Mouse (Mus musculus) cerebellum, adult 11-12 months (tissue): ENCODE data around the gene Fam19a5.

ENCODE experiments used
- DNase-seq: peaks from one replicate; pipeline ENCODE4 v3.0.0; 2022

Fam19a5 gene

DNA sequence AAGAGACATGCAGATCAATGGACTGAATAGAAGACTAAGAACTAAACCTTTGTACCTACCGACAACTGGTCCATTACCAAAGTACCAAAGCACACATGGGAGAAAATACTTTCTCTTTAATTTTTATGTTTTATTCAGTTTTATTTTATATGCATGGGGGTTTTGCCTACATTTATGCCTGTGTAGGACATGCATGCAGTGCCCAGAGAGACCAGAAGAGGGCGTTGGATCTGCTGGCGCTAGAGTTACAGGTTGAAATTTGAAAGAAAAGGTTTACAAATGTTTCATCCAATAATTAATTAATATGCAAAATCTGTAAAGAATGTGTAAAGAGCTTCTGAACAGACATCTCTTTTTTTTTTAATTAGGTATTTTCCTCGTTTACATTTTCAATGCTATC is 229.9 kb downstream of the Fam19a5 start:
- no peak for DNase-seq

DNA sequence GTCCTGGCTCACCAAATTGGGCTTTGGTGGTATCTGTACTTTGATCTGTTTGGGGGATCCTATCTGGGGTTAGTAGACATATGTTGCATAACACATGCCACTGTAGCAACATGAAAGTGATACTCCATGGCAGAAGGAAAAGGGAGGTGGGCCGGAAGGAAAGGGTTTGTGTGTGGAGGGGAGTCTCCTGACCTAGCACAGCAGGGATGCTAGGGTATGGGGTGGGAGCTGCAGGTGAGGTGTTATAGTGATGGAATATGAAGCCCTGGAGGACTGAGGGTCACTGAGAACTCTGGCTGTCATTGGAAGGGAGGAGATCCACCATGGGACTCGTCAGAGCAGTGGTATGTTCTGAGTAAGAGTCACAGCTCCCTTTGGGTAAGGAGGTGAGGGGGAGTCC is 239.2 kb downstream of the Fam19a5 start:
- DNase-seq: no peak

DNA sequence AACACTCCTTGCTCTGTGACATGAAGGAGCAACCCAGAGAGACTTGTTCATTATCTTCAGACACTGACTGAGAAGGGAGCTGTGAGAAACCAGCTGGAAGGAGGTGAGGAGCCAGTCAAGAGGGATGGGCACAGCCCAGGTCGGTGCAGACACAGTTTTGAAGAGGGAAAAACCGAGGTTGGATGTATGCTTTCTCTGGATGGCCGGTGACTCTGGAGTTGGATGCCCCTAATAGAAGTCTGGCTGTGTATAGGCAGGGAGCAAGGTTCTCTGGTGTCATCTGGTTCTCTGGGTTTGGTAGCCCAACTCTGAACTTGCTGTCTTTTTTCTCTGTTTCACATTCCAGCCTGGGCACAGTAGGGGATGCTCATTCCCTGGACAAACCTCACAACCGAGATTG is 245.6 kb downstream of the Fam19a5 start:
- no peak for DNase-seq

DNA sequence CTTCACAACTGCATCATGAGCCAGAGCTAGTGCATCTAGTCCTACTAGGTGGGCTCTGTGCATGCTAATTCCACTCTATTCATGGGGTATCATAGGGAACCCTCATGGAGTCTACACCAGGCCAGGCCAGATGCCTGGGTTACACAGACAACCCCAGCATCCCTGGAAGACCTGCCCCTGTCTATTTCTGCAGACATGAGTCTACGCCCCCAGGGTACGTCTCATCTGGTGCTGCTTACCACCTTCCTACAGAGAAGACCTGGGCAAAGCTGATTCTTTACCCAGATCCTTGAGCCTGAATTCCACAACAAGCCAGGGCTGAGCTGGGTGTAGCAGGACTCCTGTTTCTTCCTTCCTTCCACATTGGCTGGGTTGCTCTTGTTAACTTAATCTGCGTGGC is 249.6 kb downstream of the Fam19a5 start:
- no peak for DNase-seq

DNA sequence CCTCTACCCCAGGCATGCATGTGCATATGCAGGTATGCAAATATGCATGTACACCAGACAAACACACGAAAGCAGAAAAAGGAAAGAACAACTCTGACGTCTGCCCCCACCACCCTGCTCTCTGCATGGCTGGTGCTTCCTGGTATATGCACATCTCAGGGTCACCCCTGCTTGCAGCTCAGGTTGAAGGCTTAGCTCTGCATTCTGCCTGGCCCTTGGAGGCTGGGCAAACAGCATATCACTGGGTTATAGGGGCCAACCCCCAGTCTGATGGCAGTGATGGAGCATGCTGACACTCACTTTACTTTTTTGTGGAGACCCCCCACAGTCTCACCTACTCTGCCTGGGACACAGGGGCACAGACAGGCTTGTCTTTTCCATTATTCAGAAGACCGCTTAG is 252.5 kb downstream of the Fam19a5 start:
- DNase-seq: no peak
